Mouse (Mus musculus) embryo, embryonic 10 days (tissue): ENCODE measurements around the gene Diras1.
A peak's percentile ranks its signal among the peaks of the same experiment; 100 is the strongest.

Source experiments
- DNase-seq: peaks from one replicate; pipeline ENCODE4 v3.0.0-alpha.2; 2015; ENCODE audit warnings: low spot score

Gene Diras1

DNA sequence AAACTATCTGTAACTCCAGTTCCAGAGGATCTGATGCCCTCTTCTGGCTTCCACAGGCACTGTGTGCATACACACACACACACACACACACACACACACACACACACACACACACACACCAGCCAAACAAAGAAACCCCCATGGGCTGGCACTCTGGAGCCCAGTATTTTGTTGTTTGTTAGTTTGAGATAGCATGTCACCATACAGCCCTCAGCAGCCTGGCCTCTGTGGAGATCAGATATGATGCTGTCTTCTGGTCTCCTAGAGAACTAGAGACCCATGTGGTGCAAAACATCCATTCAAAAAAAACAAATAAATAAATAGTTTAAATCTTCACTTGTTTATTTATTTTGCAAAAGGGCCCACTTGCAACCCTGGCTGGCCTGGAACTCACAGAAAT is 2.8 kb upstream of the Diras1 start:
- no peak for DNase-seq

DNA sequence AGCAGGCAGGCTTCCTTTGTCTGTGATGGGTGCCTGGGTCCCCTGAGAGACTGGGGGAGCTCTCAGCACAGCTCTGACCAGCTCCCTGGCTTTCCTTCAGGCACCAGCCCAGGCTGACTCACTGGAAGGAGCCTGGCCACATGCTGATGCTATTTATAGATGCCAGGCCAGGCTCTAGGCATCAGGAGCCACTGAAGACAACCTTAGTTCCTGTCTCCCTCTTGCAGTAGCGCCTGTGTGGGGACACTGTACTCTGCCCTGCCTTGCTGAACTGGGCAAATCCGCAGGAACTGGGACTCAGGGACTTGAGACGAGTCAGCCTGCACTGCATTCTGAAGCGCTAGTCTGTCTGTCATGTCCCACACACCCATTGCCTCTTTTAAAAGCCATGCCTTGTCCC is 1.9 kb upstream of the Diras1 start:
- no peak for DNase-seq

DNA sequence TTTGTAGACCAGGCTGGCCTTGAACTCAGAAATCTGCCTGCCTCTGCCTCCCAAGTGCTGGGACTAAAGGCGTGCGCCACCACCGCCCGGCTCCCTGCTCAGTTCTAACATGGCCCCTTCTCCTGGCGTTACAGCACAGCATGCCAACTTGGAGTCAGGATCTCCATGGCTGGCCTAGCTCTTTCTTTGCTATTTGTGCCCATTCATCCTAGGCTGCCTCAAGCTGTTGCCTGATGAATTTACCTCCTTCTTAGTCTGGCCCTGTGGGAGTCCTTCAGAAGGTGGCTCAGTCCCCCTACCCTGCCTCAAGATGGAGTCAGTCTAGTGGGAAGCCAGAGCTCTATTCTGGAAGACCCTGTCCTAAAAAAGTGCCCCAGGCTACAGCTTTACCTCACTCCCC is 1.4 kb upstream of the Diras1 start:
- no peak for DNase-seq

DNA sequence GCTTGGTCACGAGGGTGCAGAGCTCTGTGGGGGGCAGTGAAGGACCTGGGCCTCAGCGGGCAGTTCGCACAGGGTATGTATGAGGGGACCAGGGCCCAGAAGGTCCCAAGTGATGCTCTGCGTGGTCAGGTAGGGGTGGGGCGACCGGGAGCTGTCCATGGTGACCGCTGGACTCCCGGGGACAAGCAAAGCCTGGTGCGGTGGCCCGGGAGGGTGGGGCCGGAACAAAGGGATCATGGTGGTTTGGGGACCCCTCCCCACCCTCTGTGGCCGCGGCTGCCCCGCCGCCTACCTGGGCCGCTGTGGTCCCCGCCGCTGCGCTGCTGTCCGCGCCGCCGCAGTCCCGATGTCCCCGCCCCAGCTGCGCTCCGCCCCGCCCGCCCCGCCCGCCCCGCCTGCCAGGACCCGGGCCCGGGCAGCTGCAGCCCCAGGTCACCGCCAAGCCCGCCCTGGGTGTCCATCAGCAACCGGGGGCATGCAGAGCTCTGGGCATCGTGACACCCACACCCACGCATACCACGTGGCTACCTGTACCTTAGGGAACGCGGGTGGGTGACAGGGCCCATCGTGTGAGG is 328 bp downstream of the Diras1 start:
- DNase-seq, result no peak

DNA sequence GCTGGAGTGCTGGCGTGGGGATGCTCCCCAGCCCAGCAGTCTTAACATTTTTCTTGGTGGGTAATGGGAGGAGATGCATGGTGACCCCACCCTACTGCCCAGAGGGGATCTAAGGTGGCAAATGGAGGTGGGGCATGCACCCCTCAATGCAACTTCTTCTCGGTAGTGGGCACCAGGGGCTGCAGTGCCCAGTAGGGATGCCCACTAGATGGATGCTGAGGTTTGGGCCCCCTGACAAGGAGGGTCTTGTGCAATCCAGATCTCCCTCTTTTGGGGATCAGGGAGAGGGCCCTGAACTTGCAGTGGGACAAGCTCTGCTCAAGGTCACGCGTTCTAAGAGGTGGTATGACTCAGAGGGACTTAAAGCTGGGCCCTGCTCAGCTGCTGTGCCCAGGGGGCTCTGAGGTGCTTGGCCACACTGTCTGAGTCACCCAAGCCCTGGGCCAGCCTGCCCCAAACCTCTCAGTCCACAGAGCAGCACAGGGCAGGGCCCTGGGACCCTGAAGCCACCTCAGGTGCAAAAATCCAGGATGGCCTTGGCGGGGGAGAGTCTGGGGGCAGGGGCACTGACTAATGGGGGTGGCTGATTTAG is 1.0 kb downstream of the Diras1 start:
- DNase-seq, result no peak

DNA sequence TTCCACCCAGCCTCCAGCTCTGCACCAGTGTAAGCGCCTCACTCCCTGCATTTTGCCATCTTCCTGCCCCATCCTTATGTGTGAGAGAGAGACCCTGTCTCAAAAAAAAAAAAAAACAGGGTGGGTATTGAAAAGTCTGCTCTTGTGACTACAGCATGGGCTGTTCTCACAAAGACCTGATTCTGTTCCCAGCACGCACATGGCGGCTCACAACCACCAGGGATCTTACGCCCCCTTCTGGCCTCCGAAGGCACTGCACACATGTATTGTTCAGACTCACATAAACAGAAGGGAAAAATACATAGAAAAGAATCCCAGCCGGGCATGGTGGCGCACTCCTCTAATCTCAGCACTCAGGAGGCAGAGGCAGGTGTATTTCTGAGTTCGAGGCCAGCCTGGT is 2.7 kb downstream of the Diras1 start:
- DNase-seq, result no peak

DNA sequence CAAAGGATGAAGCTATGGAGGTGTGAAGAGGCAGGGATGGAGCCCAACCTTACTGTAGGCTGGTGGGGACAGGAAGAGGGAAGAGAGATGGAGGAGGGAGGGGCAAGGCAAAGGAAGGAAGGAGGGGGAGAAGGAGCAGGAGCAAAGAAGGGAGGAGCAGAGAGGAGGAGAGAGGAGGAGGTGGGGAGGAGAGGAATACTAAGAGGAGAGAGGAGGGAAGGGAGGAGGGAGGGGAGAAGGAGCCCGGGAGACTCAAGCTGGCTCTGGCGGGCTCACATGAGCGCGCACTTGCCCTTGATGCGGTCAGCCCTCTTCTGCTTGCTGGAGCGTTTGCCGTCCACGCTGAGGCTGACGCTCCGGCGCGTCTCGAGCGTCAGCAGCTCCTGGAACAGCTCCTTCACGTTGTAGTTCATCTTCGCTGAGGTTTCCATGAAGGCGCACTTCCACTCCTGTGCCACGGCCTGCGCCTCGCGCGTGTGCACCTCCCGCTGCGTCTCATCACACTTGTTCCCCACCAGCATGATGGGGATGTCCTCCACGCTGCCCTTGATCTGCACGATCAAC is 3.8 kb downstream of the Diras1 start:
- DNase-seq, result no peak

DNA sequence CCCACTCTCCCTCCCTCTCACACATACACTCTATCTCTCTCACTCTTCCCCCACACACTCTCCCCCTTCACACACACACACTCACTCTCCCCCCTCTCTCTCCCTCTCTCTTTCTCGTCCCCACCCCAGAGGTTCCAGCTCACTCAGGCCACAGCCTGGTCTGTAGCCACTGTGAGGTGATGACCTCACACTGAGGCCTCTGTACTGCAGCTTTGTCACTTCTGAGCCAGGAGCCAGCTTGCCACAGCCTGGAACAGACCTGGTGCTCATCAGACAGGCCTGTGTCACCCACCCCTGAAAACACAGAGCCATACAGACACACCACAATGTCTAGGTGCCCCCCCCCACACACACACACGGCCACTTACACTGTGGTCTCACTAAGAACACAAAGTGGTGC is 5.3 kb downstream of the Diras1 start:
- DNase-seq, result no peak

DNA sequence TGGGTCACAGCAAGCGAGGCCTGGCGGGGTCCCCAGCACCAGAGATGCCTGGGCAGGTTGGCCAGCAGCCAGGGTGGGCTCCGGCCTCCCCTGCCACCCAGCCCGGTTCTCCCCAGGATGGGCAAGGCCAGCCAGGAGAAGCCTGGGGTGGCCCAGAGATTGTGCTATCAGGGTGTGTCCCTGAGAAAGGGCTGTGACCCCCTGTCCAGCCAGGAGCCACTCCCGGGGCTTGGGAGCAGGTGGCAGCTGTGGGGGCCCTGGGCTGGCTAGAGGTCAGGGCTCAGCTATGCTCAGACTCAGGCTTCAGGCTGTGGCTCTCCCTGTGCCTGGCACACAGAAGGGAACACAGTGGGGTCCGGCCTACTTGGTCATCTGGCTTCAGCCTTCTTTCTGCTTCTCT is 5.8 kb downstream of the Diras1 start:
- no peak for DNase-seq

DNA sequence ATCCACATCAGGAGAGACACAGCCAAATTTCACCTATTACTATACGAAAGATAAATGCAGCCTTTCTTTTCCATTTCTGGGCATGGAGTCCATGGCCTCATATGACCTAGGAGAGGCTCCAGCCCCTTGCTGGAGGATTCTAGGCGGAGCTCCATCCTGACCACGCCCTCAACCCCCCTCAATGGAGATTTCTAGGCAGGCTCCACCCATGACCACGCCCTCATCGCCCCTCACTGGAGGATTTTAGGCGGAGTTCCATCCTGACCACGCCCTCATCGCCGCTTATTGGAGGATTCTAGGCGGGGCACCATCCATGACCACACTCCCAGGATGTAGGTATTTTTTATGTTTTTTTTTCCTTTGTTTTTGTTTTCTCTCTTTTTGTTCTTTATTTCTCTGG is 7.1 kb downstream of the Diras1 start:
- peak; percentile 58 for DNase-seq

DNA sequence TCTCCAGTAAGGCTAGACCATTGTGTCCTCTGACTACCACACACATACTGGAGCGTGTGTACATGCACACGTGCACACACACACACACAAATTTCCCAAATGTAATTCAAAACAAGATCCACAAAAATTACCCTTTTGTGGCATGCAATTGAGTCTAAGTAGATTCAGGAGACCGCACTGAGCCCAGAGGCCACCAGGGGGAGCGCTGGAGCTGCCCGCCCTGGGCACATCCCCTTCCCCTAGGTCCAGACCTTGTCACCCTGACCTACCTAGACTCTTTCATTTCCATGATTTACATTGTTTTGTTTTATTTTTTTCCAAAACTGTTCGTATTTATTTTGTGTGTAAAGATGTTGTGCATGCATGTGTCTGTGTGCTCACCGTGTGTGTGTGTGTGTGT is 8.8 kb downstream of the Diras1 start:
- DNase-seq, result peak; percentile 48

DNA sequence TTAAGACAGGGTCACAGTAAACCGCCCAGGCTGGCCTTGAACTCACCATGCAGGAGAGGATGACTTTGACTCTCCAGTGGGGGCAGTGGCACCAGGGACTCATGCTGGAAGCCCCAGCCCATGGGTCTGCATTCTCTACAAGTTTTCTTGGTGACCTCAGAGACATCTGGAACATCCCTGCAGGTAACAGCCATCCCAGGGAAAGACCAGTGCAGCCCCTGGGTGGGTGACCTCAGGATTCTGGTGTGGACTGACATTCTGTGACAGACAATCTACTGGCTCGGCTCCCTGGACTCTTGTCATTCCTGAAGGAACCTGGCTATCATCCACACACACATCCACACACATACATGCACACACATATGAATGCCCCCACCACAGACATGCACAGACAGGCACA is 9.8 kb downstream of the Diras1 start:
- DNase-seq, result no peak

DNA sequence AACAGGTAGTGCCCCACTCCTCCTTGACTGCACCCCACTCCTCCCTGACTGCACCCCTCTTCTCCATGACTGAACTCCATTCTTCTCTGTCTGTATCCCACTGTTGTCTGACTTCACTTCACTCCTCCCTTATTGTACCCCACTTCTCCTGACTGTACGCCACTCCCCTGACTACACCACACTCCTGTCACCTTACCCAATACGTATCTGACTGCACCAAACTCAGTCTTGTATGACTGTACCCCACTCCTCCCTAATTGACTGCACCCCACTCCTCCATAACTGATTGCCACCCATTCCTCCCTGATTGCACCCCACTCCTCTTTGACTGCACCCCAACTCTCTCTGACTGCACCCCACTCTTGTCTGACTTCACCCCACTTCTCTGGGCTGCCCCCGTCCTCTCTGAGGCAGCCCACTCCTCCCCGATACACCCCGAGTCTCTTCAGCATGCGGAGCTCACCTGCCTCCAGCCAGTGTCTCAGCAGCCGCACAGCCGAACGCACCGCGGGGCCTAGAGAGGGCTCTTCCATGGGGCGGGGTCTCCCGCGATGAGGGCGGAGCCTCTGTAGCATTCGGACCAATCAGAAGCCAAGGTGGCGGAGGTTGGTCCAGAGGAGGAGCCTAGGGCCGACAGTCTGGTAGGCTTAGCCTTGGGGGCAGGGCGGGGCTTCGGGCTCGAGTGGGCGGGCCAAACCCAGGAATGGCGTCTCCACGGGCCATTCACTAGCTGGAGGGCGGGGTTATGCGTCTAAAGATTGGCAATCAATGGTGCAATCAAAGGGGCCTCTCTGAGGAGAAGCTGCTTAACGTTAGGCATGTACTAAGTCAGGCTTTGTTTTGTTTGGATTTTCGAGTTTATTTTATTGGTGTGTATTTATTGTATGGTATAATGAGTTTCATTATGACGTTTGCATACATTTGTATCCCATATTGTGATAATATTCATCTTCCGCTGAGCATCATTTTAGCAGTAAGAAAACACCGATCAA is 10.8 kb downstream of the Diras1 start, which contains the start of gene Gng7:
Gene Gng7, minus strand, starts transcription at position 553 of the 992 bp plus-strand sequence.
- peak; percentile 97 for DNase-seq

DNA sequence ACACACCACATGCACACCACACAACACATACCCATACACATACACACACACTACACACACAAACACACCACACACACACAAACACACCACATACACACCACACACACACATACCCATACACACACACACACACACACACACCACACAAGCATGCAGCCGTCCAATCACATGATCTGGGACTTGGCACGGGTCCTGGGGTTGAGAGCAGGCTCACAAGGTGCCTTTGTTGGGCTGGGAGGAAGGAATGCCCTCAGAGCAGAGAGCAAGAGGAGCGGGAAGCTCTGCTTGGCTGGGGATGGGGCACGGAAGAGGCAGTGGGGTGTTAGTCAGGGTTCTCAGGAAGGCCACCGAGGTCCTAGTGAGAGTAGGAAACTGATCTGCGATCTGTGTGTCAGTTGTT is 14.6 kb downstream of the Diras1 start:
- no peak for DNase-seq

DNA sequence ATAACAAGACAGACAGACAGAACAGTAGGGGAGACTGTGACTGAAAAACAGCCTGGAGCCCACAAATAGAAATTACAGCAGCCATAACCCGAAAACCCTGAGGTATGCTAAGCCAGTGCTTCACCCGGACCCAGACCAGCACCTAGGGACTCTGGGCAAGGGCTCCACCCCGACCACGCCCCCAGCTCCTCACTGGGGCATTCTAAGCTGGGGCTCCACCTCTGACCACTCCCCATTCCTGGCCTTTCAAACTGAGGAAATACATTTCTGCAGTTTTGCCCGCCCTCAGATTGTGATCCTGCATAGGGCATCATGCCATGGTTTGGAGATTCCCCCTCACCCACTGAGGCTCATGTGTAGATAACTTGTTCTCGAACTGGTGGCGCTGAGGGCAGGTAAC is 18.2 kb downstream of the Diras1 start:
- DNase-seq, result no peak

DNA sequence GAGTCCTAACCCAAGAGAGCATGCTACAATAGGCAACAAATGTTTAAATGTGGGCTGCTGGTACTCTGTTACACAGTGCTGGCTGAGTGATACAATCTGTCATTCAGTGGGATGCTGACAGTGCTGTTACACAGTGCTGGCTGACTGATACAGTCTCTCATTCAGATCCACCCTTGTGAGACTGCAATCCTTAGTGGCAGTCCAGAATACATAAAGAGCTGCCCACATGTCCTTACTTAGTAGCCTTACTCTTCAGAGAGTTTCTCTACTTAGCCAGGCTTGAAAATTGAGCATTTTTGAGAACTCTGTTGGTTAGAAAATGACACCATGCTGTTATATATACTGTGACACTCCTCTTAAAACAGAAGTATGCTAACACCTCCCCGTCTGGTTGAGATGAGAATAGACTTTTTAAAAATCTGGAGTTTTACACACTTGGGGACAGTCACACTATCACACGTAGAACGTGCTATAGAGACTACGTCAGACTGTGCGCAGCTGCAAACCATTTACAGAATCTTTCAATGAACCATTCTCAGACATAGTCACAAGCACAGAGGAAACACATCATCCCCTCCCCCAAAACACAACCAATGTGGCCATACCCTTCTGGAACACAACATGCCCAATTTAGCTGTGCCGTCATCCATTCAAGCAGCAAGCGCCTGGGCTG is 19.3 kb downstream of the Diras1 start:
- no peak for DNase-seq

DNA sequence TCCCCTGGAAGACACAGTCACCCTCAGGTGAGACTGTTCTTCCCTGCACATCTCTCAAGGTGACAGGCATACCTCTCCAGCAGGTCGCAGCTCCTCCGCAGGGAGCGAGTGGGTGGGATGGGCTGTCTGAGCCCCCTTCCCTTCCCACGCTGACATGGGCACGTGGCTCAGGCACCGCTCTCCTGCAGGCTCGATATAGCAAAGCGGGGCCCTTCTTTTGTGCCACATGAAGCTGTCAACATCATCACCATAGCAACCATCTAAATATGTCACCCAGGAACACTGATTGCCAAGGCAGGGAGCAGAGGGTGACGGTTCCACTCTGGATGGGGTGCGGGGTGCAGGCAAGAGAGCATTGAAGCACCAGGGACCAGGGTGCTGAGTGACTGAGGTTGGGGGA is 24.3 kb downstream of the Diras1 start:
- DNase-seq, result no peak

DNA sequence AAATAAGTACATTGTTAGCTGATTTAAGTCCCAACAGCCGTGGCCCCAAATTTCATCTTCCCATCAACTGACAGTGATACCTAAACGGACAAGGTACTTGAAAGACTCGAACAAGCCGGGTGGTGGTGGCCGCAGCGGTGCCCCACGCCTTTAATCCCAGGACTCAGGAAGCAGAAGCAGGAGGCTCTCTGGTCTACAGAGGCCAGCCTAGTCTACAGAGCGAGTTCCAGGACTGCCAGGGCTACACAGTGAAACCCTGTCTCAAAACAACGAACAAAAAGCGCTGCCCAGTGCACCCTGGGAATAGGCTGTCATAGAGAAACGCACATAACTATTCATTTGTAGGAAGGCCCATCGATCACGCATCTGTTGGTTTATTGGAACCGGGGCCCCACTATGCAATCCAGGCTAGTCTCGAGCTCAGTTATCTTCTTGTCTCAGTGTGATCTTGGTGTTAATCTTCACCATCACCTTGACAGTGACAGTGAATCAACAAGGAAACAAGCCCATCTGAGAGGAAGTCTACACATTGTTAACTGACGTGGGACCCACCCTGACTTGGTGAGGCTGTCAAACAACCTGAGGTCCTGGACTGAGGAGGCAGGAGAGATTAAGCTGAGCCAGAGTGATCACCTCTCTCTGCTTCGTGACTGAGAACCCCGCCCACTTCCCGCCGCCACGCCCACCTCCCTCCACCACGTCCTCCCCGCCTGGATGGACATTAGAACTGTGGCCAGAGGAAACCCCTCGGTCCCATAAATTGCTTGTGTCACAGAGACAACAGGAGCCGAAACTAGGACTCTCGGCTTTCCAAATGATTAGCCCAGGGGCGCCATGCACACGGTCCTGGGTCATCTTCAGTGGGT is 25.0 kb downstream of the Diras1 start:
- no peak for DNase-seq

DNA sequence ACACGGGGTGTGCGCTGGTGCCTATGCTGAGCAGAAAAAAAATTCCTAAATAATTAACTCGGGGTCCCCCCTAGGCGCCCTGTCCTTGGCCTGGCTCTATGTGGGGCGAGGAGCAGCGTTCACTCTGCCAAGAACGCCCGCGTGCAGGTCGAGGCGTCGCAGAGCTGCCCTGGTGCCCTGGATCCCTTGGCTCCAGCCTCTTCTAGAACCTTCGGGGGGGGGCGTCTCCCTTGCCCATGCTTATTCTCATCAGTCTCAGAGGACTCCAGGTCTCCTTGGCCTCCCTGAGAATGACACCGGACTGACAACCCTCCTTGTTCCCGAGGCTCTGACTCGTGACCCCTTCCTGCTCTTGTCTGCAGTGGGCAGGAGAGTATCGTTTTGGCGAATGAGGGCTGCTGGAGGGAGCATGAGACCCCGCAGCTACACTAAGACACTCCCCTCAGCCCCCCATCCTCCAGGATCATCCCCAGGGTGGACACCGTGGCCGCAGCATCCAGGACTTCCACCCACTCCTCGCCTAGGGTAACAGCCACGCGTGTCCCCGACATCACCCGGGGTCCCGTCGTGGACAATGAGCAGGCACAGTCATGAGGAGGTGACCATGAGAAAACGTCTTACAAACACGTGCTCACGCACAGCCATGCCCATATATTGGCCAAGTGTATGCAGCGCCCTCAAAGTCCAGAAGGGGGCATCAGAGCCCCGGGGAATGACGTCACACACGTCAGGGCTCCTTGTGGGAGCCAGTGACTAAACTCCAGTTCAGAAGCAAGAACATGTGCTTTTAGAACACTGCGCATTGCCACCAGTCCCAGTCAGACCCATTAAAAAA is 25.9 kb downstream of the Diras1 start:
- peak; percentile 86 for DNase-seq

DNA sequence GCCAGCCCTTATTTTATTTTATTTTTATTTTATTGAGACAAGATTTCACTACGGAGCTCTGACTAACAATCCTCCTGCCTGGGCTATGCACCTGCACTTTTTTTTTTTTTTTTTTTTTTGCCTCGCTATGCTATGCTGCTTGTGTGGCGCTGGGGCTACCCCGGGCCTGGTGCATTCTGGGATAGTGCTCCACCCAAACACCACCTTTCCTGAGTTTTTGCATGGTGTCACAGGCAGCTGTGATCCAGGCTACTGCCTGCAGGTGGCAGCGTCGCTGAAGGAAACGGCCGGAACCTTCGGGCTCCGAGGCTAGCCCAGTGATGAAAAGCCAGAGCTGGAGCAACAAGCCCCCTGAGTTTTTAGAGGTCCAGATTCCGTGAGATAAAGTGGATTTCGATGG is 26.7 kb downstream of the Diras1 start:
- peak; percentile 82 for DNase-seq
